Comparison of ENCODE assay signal across 8 mouse cellular contexts in the genomic region with DNA sequence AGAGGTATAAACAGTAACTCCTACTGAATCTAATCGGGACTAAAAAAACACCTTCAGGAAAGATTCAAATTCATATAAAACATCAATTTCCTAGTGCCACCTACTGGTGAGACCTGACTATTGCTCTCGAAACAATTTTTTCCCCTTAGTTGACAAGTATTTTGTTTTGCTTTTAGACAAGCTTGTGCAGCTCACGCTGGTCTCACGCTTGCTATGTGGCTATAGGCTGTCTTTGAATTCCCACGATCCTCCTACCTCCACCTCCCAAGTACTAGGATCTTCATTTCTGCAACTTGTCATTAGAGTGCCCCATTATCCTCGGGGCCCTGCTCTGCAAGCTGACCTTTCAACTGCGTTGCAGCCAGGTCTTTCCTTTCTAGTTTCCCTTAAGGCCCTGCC. TPM values are rescaled to one million over a fixed set of nuclear protein-coding genes. Genes with fewer than 3 reads are reported as not detected.
A peak's percentile ranks its signal among the peaks of the same experiment; 100 is the strongest.
DNase-seq lines count a peak whose midpoint lies in the region; ATAC-seq lines count a peak whose summit lies in the region.

No protein-coding gene starts in this region.

- no peaks in the 10 kb centered on the region for H3K27me3 ChIP-seq in heart, embryonic 13.5 days (replicated peaks)
- no peaks in the 10 kb centered on the region for H3K27me3 ChIP-seq in stomach, embryonic 16.5 days (ENCODE audit: control insufficient read depth, insufficient read depth, low read length)

- H3K4me1 ChIP-seq in heart, embryonic 13.5 days, result peaks cover 19% of the 10 kb centered on the region
- H3K4me1 ChIP-seq in stomach, embryonic 16.5 days (ENCODE audit: control insufficient read depth, insufficient read depth, low read length), result peaks cover 11% of the 10 kb centered on the region

- peak overlapping the region; percentile 79 for H3K9ac ChIP-seq in heart, embryonic 13.5 days
- peak overlapping the region; percentile 59 for H3K9ac ChIP-seq in stomach, embryonic 16.5 days (ENCODE audit: low read length)

- H3K9me3 ChIP-seq in heart, embryonic 13.5 days, result no peaks in the 10 kb centered on the region
- no peaks in the 10 kb centered on the region for H3K9me3 ChIP-seq in stomach, embryonic 16.5 days (replicated peaks; ENCODE audit: control insufficient read depth, low read length)

- peak overlapping the region; percentile 93 for H3K27ac ChIP-seq in heart, embryonic 13.5 days (replicated peaks)
- H3K27ac ChIP-seq in stomach, embryonic 16.5 days (ENCODE audit: low read length), result peak overlapping the region; percentile 91

- H3K4me2 ChIP-seq in heart, embryonic 13.5 days, result peak overlapping the region; percentile 85
- peak overlapping the region; percentile 55 for H3K4me2 ChIP-seq in stomach, embryonic 16.5 days (ENCODE audit: low read depth, low read length)

- H3K4me3 ChIP-seq in heart, embryonic 13.5 days, result peak overlapping the region; percentile 77
- peak overlapping the region; percentile 92 for H3K4me3 ChIP-seq in stomach, embryonic 16.5 days (replicated peaks; ENCODE audit: low read length)

- no peaks in the 10 kb centered on the region for H3K36me3 ChIP-seq in heart, embryonic 13.5 days
- no peaks in the 10 kb centered on the region for H3K36me3 ChIP-seq in stomach, embryonic 16.5 days (ENCODE audit: control insufficient read depth, insufficient read depth, low read length)

- ATAC-seq in cerebellum, adult (ENCODE audit: insufficient number of reproducible peaks, low FRiP score, low TSS enrichment), result no peak
- ATAC-seq in heart, embryonic 13.5 days (ENCODE audit: extremely low read depth, insufficient number of reproducible peaks, low FRiP score, low TSS enrichment), result no peak
- peak; percentile 29 for ATAC-seq in megakaryocyte, adult 5-6 weeks (ENCODE audit: poor library complexity, severe bottlenecking)
- no peak for ATAC-seq in stomach, embryonic 16.5 days (ENCODE audit: insufficient read depth, low FRiP score)

- WGBS in heart, embryonic 13.5 days, result 0% methylated on average over 7 of the region's 7 CpGs
- 0% methylated on average over 7 of the region's 7 CpGs for WGBS in stomach, embryonic 16.5 days

- DNase-seq in cerebellum, postnatal 4 days (ENCODE audit: low spot score in 2 of 2), result peak; percentile 37 to 56
- peak; percentile 94 for DNase-seq in 416B (ENCODE audit: low read depth)
- DNase-seq in c-Kit-positive CD71-positive TER-119-negative erythroid progenitor cells, embryonic 14.5 days (ENCODE audit: low read depth), result peak; percentile 71
- peak; percentile 84 for DNase-seq in layer of hippocampus, adult 9-11 months

RNA-seq across cellular contexts. Expression of a gene that starts 0.5 kb away (rescaled TPM):
- 23.2 and 25.6 TPM in 2 replicates for polyA plus RNA-seq in heart, embryonic 13.5 days (2015; fragmentation: Nextera tagmentation; extraction: Ambion mirVana)
- 6.0 and 7.5 TPM in 2 replicates for total RNA-seq in megakaryocyte, adult 5-6 weeks (2015)
- total RNA-seq in megakaryocyte, adult 5-6 weeks (2017), result 12.9 and 14.0 TPM in 2 replicates
- 34.3 and 36.6 TPM in 2 replicates for polyA plus RNA-seq in stomach, embryonic 16.5 days (2015; fragmentation: Nextera tagmentation; extraction: Ambion mirVana)

RNA-seq across cellular contexts. Expression of a gene that starts 45.4 kb away (rescaled TPM):
- 1.6 and 1.8 TPM in 2 replicates for polyA plus RNA-seq in heart, embryonic 13.5 days (2015; fragmentation: Nextera tagmentation; extraction: Ambion mirVana)
- not detected in 2 replicates for total RNA-seq in megakaryocyte, adult 5-6 weeks (2015)
- total RNA-seq in megakaryocyte, adult 5-6 weeks (2017), result not detected in 2 replicates
- polyA plus RNA-seq in stomach, embryonic 16.5 days (2015; fragmentation: Nextera tagmentation; extraction: Ambion mirVana), result 4.5 and 5.2 TPM in 2 replicates
